Mouse (Mus musculus) myocyte (in vitro differentiated cells): ENCODE results near the gene Ndufb6.

ENCODE experiments used
- CEBPB ChIP-seq: IDR thresholded peaks from 2 replicates; pipeline ENCODE4 v1.6.1; 2011; ENCODE audit warnings: mild to moderate bottlenecking, moderate library complexity; ENCODE audit not compliant: poor library complexity, insufficient read depth, severe bottlenecking
- MAX ChIP-seq: IDR thresholded peaks from one replicate; pipeline ENCODE4 v1.6.1; 2011; ENCODE audit warnings: low read depth, mild to moderate bottlenecking, control low read depth
- MYOG ChIP-seq, 3 experiments: IDR thresholded peaks; one replicate each; pipeline ENCODE4 v1.6.1; 2011; ENCODE audit warnings: control low read depth in 2 of 3, low read depth in 2 of 3, mild to moderate bottlenecking in 2 of 3; ENCODE audit not compliant: insufficient read length in 2 of 3, control insufficient read depth in 1 of 3, insufficient read depth in 1 of 3
- POLR2A ChIP-seq: IDR thresholded peaks from one replicate; pipeline ENCODE4 v1.6.1; 2011; ENCODE audit warnings: low read depth, mild to moderate bottlenecking, control low read depth, moderate library complexity; ENCODE audit not compliant: insufficient read length
- POLR2AphosphoS2 ChIP-seq: IDR thresholded peaks from one replicate; pipeline ENCODE4 v1.6.1; 2011; ENCODE audit warnings: low read depth, control low read depth; ENCODE audit not compliant: insufficient read length
- REST ChIP-seq: IDR thresholded peaks from one replicate; pipeline ENCODE4 v1.6.1; 2011; ENCODE audit warnings: mild to moderate bottlenecking, control low read depth, moderate library complexity; ENCODE audit not compliant: insufficient read depth, insufficient read length
- TCF12 ChIP-seq: IDR thresholded peaks from one replicate; pipeline ENCODE4 v1.6.1; 2011; ENCODE audit warnings: mild to moderate bottlenecking, control low read depth; ENCODE audit not compliant: poor library complexity, insufficient read depth, severe bottlenecking
- USF1 ChIP-seq: IDR thresholded peaks from one replicate; pipeline ENCODE4 v1.6.1; 2011; ENCODE audit warnings: low read depth, mild to moderate bottlenecking, control low read depth, moderate library complexity

DNA sequence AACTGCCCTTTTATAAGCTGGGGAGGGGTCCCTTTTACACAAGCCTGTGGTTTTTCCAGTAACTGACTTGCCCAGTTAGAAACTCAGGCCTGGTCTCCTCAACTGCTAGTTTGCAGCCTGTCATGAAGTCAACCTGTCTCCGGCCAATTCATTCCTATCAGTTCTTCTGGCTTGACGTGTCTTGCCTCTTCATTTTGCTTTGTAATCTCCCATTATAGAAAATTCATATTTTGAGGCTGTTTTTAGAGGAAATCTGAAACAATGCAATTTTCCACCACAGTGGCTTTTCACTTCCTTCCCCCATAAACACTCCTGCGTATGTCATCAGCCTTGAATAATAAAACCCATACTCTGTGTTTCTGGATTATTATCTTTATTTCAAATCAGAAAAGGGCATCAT lies 47.9 kb upstream of the Ndufb6 start:
- no peak for TF ChIP-seq POLR2AphosphoS2
- TF ChIP-seq REST: no peak
- TF ChIP-seq POLR2A: no peak
- no peak for TF ChIP-seq MYOG (IDR thresholded peaks at IDR 0.05; ENCODE audit: control insufficient read depth in 1 of 3, insufficient read depth in 1 of 3, insufficient read length in 2 of 3, low read depth in 2 of 3)
- no peak for TF ChIP-seq USF1
- no peak for TF ChIP-seq MAX
- no peak for TF ChIP-seq TCF12
- no peak for TF ChIP-seq CEBPB
